Mouse (Mus musculus) lung, adult 2 months (tissue): ENCODE measurements at regions not wholly inside any gene's neighbourhood (a gene's known extent, or its start where the extent isn't known, plus 50 kb on each side); places are given as distances from the start of the nearest gene placed in this dataset.

Experiments
- CTCF ChIP-seq: fragments of 200-500 bp; IDR thresholded peaks from 2 replicates; pipeline ENCODE4 v1.5.1; 2011; ENCODE audit warnings: mild to moderate bottlenecking, low read length, control low read depth; ENCODE audit not compliant: insufficient read depth
- POLR2A ChIP-seq: fragments of 200-500 bp; IDR thresholded peaks from 2 replicates; pipeline ENCODE4 v1.6.1; 2011; ENCODE audit warnings: low read depth, mild to moderate bottlenecking, control low read depth, low read length, borderline replicate concordance; ENCODE audit errors: extremely low read depth

DNA sequence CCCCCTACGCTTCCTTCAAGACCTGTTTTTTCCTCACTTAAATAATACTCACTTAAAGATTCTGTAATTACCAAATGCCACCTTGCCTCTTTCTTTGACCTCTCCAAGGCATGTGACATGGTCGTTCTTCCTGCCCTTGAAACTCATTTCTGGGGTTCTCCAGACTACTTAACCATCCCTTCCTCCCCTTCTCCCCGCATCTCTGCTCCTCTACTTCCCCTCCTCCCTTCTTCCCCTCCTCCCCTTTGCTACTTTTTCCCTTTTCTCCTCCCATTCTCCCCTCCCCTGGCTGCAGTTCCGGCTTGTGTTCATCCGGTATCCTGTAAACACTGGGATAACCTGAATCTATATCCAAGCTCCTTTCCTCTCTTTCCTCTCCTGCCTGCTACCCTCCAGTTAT is 250.2 kb upstream of the Paip1 start:
- no peak for TF ChIP-seq CTCF
- TF ChIP-seq POLR2A: no peak
